Mouse (Mus musculus): ENCODE results near the gene Mfn1.

Mfn1 gene

GRCm38 (mm10) chr3:32610560-32610959 is 81.3 kb downstream of the Mfn1 start:
- peak; percentile 37 to 56 for DNase-seq (ENCODE audit: low spot score in 2 of 2)

- DNase-seq (ENCODE audit: low spot score in 2 of 2): no peak
Measured at GRCm38 (mm10) chr3:32611606-32612170, 82.4 kb downstream of the Mfn1 start.

GRCm38 (mm10) chr3:32614786-32615185 is 85.5 kb downstream of the Mfn1 start:
- DNase-seq (ENCODE audit: low spot score in 2 of 2): no peak

- no peak for DNase-seq (ENCODE audit: low spot score in 2 of 2)
Measured at GRCm38 (mm10) chr3:32615376-32615775, 86.1 kb downstream of the Mfn1 start.

GRCm38 (mm10) chr3:32616006-32616330 is 86.7 kb downstream of the Mfn1 start:
- DNase-seq (ENCODE audit: low spot score in 2 of 2): no peak

GRCm38 (mm10) chr3:32616331-32617052 is 87.2 kb downstream of the Mfn1 start, which contains the start of gene Gnb4:
Gene Gnb4 (minus strand): TSS chr3:32616585.
- peak; percentile 45 to 77 for DNase-seq (ENCODE audit: low spot score in 2 of 2)

GRCm38 (mm10) chr3:32617053-32617642 is 87.9 kb downstream of the Mfn1 start:
- DNase-seq (ENCODE audit: low spot score in 2 of 2): no peak

GRCm38 (mm10) chr3:32621658-32622057 is 92.4 kb downstream of the Mfn1 start:
- no peak for DNase-seq (ENCODE audit: low spot score in 2 of 2)

GRCm38 (mm10) chr3:32622106-32622505 is 92.8 kb downstream of the Mfn1 start:
- DNase-seq (ENCODE audit: low spot score in 2 of 2): no peak

GRCm38 (mm10) chr3:32628141-32628540 is 98.9 kb downstream of the Mfn1 start:
- no peak for DNase-seq (ENCODE audit: low spot score in 2 of 2)

Measured in cerebellum, postnatal 4 days (tissue).